16 mouse cellular contexts compared by ENCODE assay signal in the genomic region with DNA sequence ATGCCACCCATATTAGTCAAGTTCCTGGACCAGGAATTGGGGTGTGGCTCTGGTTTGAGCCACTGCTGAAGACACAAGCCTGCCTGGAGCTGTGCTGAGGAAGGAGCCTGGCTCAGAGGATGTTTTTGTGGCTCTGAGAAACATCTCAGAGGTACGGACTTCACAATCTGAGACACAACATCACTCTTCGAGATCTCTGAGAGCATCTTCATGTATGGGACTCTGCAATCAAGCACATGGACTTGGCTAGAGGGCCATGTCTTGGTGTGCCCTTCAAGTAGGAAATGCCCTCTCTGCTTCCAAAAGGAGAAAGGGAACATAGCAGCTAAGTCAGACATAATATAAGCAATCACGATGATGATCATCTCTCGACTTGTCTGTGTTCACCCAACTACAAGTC. TPM values are rescaled to one million over a fixed set of nuclear protein-coding genes. Genes with fewer than 3 reads are reported as not detected.
"Had no signal": no experiment of that assay in that cellular context is flagged by ENCODE, and none has a peak within 500 bp of the region (broad histone marks: within the 10 kb centered on the region; RNA-seq: fewer than 3 reads in every experiment).

No protein-coding gene starts in this region.

- H3K9me3 ChIP-seq: lung, embryonic 15.5 days; megakaryocyte, embryonic 14.5 days; midbrain, embryonic 15.5 days had no signal

- DNase-seq: thymus, adult 18-20 months; thymus, postnatal 14 days had no signal

- H3K27ac ChIP-seq: lung, embryonic 15.5 days; macrophage; midbrain, embryonic 13.5 days; midbrain, embryonic 15.5 days; neural tube, embryonic 12.5 days had no signal

- ATAC-seq: lung, postnatal 0 days; midbrain, embryonic 13.5 days; midbrain, embryonic 15.5 days had no signal

- H3K4me1 ChIP-seq: lung, embryonic 15.5 days; megakaryocyte, embryonic 14.5 days; midbrain, embryonic 13.5 days; midbrain, embryonic 15.5 days; neural tube, embryonic 12.5 days had no signal

- H3K36me3 ChIP-seq: lung, embryonic 15.5 days; midbrain, embryonic 13.5 days; midbrain, embryonic 15.5 days; neural tube, embryonic 12.5 days had no signal

- H3K4me3 ChIP-seq: lung, embryonic 15.5 days; megakaryocyte, embryonic 14.5 days; midbrain, embryonic 13.5 days; midbrain, embryonic 15.5 days; neural tube, embryonic 12.5 days had no signal

- H3K9ac ChIP-seq: lung, embryonic 15.5 days; midbrain, embryonic 13.5 days; midbrain, embryonic 15.5 days; neural tube, embryonic 12.5 days had no signal

- H3K27me3 ChIP-seq: lung, embryonic 15.5 days; megakaryocyte, embryonic 14.5 days; midbrain, embryonic 13.5 days; midbrain, embryonic 15.5 days; neural tube, embryonic 12.5 days had no signal

RNA-seq across cellular contexts. Expression of a gene that starts 25.5 kb away (rescaled TPM):
- total RNA-seq: megakaryocyte progenitor cell, adult 5-6 weeks; midbrain, postnatal 0 days; monocyte, adult 5-6 weeks had no signal
- polyA plus RNA-seq: macrophage; midbrain, embryonic 13.5 days; midbrain, embryonic 15.5 days; midbrain, postnatal 0 days; neural tube, embryonic 14.5 days; thymus, postnatal 0 days had no signal

RNA-seq across cellular contexts. Expression of a gene that starts 55.0 kb away (rescaled TPM):
- polyA plus RNA-seq: midbrain, embryonic 11.5 days; midbrain, embryonic 13.5 days; neural tube, embryonic 12.5 days; neural tube, embryonic 14.5 days; stomach, embryonic 14.5 days; thymus, postnatal 0 days had no signal
